Comparison of ENCODE assay signal across 8 mouse cellular contexts in the genomic region with DNA sequence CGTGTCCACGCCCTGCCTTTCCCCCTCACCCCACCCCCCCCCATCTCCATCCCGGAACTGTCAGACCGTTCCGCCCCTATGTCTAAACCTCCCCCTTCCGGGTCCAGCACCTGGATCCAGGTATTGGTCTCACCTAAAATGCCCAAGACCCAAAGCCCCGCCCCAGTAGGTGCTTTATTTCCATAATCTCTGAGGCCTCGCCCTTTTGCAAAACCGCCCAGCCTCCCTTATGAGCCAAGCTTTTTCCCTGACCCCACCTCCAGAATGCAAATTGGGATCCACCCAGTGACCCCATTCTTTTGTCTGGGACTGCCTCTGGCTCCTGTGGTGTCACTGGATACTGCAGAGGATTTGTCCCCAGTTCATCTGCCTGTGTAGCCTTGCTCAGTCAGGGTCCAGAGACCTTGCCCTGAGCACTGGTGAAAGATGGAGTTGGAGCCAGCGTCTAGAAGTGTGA. TPM values are rescaled to one million over a fixed set of nuclear protein-coding genes. Genes with fewer than 3 reads are reported as not detected.
DNase-seq lines count a peak whose midpoint lies in the region; ATAC-seq and TF ChIP-seq lines count a peak whose summit lies in the region.

A gene (minus strand): TSS at position 430 of the 457 bp plus-strand sequence.

- H3K27ac ChIP-seq in forebrain, embryonic 15.5 days (replicated peaks), result no peak within 1 kb of the TSS
- H3K27ac ChIP-seq in hindbrain, embryonic 11.5 days (ENCODE audit: low read depth, low read length), result no peak within 1 kb of the TSS
- H3K27ac ChIP-seq in lung, postnatal 0 days (ENCODE audit: low read length), result 0 out of 2 replicates have a peak within 1 kb of the TSS, but pooled peaks have one; percentile 23

- H3K9ac ChIP-seq in forebrain, embryonic 15.5 days (replicated peaks), result peak within 1 kb of the TSS; percentile 56
- H3K9ac ChIP-seq in hindbrain, embryonic 11.5 days (ENCODE audit: low read depth, low read length), result peak within 1 kb of the TSS; percentile 56
- 0 out of 2 replicates have a peak within 1 kb of the TSS, but pooled peaks have one; percentile 27 for H3K9ac ChIP-seq in lung, postnatal 0 days (replicated peaks; ENCODE audit: low read depth)

- TF ChIP-seq CTCF in lung, postnatal 0 days (IDR thresholded peaks at IDR 0.05), result no peak

- H3K4me3 ChIP-seq in forebrain, embryonic 15.5 days, result peak within 1 kb of the TSS; percentile 53
- peak within 1 kb of the TSS; percentile 47 for H3K4me3 ChIP-seq in hindbrain, embryonic 11.5 days (ENCODE audit: low read depth, low read length)
- peak within 1 kb of the TSS; percentile 50 for H3K4me3 ChIP-seq in lung, postnatal 0 days (ENCODE audit: low read depth, low read length)

- H3K4me1 ChIP-seq in forebrain, embryonic 15.5 days, result peaks cover 9% of the 10 kb centered on the region; the same call in 1 of the 2 replicates
- H3K4me1 ChIP-seq in hindbrain, embryonic 11.5 days (replicated peaks; ENCODE audit: control insufficient read depth, insufficient read depth, low read length), result no peaks in the 10 kb centered on the region
- peaks cover 2% of the 10 kb centered on the region for H3K4me1 ChIP-seq in lung, postnatal 0 days (ENCODE audit: insufficient read depth, low read depth, low read length)

- H3K4me2 ChIP-seq in forebrain, embryonic 15.5 days (replicated peaks), result peak within 1 kb of the TSS; percentile 70
- peak within 1 kb of the TSS; percentile 94 for H3K4me2 ChIP-seq in hindbrain, embryonic 11.5 days (replicated peaks; ENCODE audit: low read depth, low read length)
- H3K4me2 ChIP-seq in lung, postnatal 0 days (replicated peaks; ENCODE audit: low read depth, low read length), result peak within 1 kb of the TSS; percentile 82

- no peaks in the 10 kb centered on the region for H3K36me3 ChIP-seq in forebrain, embryonic 15.5 days
- no peaks in the 10 kb centered on the region for H3K36me3 ChIP-seq in hindbrain, embryonic 11.5 days (ENCODE audit: control insufficient read depth, insufficient read depth, low read length)
- no peaks in the 10 kb centered on the region for H3K36me3 ChIP-seq in lung, postnatal 0 days (ENCODE audit: insufficient read depth, low read length)

- H3K9me3 ChIP-seq in forebrain, embryonic 15.5 days, result no peaks in the 10 kb centered on the region
- H3K9me3 ChIP-seq in hindbrain, embryonic 11.5 days (ENCODE audit: control insufficient read depth, low read length), result no peaks in the 10 kb centered on the region
- H3K9me3 ChIP-seq in lung, postnatal 0 days (ENCODE audit: low read length), result no peaks in the 10 kb centered on the region

- ATAC-seq in forebrain, embryonic 15.5 days (replicated peaks), result peak; percentile 30
- peak; percentile 73 for ATAC-seq in hindbrain, embryonic 11.5 days (ENCODE audit: low FRiP score)
- ATAC-seq in lung, postnatal 0 days, result peak; percentile 79

- under 1% methylated on average over 9 of the region's 10 CpGs for WGBS in forebrain, embryonic 15.5 days
- 2% methylated on average over 10 of the region's 10 CpGs for WGBS in hindbrain, embryonic 11.5 days
- 2% methylated on average over 10 of the region's 10 CpGs for WGBS in lung, postnatal 0 days

- peak in 1 of 2 experiments; percentile 49 for DNase-seq in frontal cortex, adult 2 months (ENCODE audit: extremely low spot score in 1 of 2, low spot score in 1 of 2)
- no peak for DNase-seq in frontal cortex, postnatal 25 days (ENCODE audit: low spot score in 2 of 2)
- peak; percentile 27 for DNase-seq in c-Kit-positive CD71-positive TER-119-negative erythroid progenitor cells, embryonic 14.5 days (ENCODE audit: low read depth)
- DNase-seq in hindbrain, embryonic 11.5 days (ENCODE audit: low spot score), result peak; percentile 51
- no peak for DNase-seq in layer of hippocampus, postnatal 14 days (ENCODE audit: low spot score in 2 of 2)
- peak; percentile 88 for DNase-seq in lung, postnatal 0 days (ENCODE audit: low spot score)
- peak; percentile 26 for DNase-seq in skeletal muscle tissue, adult 2 months (ENCODE audit: low read depth, low spot score)

- no peak for TF ChIP-seq EP300 in lung, postnatal 0 days (IDR thresholded peaks at IDR 0.05)

- no peaks in the 10 kb centered on the region for H3K27me3 ChIP-seq in forebrain, embryonic 15.5 days
- H3K27me3 ChIP-seq in hindbrain, embryonic 11.5 days (ENCODE audit: control insufficient read depth, insufficient read depth, low read length), result no peaks in the 10 kb centered on the region
- no peaks in the 10 kb centered on the region for H3K27me3 ChIP-seq in lung, postnatal 0 days (replicated peaks; ENCODE audit: insufficient read depth, low read length)

RNA-seq across cellular contexts. Expression of the gene that starts here (rescaled TPM):
- polyA plus RNA-seq in frontal cortex, adult 2 months (2012; rRNA removed), result 37.3 and 38.1 TPM in 2 replicates
- polyA plus RNA-seq in forebrain, embryonic 15.5 days (2015; fragmentation: Nextera tagmentation; extraction: Ambion mirVana), result 6.1 and 6.8 TPM in 2 replicates
- polyA plus RNA-seq in hindbrain, embryonic 11.5 days (2014; fragmentation: Nextera tagmentation; extraction: Ambion mirVana), result 3.5 and 4.0 TPM in 2 replicates
- total RNA-seq in layer of hippocampus, postnatal 14 days (2021), result 10 to 100 TPM; 15.2 to 17.4 TPM
- 11.7 and 13.7 TPM in 2 replicates for polyA plus RNA-seq in lung, postnatal 0 days (2015; fragmentation: Nextera tagmentation; extraction: Ambion mirVana)

Comparison
In these comparisons a context has a peak if more than half of its experiments do, and no peak if none do; other contexts are left out.
1. DNase-seq: peak in c-Kit-positive CD71-positive TER-119-negative erythroid progenitor cells, embryonic 14.5 days (single experiment), hindbrain, embryonic 11.5 days (single experiment), lung, postnatal 0 days (single experiment) and skeletal muscle tissue, adult 2 months (single experiment); none in frontal cortex, postnatal 25 days (0 of 2) and layer of hippocampus, postnatal 14 days (0 of 2).
2. Peak in every context shown above with its lines, with median percentiles within 50 percentile points of each other: ATAC-seq, H3K4me2 ChIP-seq, H3K4me3 ChIP-seq and H3K9ac ChIP-seq.